Mouse (Mus musculus) induced T-regulatory cell, adult 2 months (primary cell): ENCODE results near the gene Mtpn.
A peak's percentile ranks its signal among the peaks of the same experiment; 100 is the strongest.

Experiments used
- DNase-seq: peaks from one replicate; pipeline ENCODE4 v3.0.0-alpha.2; 2012; ENCODE audit warnings: low read depth

The Mtpn gene

GRCm38 (mm10) chr6:35539304-35540009 is at the start of gene Mtpn:
Gene Mtpn, minus strand, starts transcription at chr6:35539888.
- DNase-seq = peak; percentile 99

GRCm38 (mm10) chr6:35568731-35569130 is 29.0 kb upstream of the Mtpn start:
- DNase-seq = no peak

GRCm38 (mm10) chr6:35567755-35568154 is 28.1 kb upstream of the Mtpn start:
- DNase-seq = peak; percentile 70

- no peak for DNase-seq
Observed at GRCm38 (mm10) chr6:35559950-35560349, 20.3 kb upstream of the Mtpn start.

GRCm38 (mm10) chr6:35544352-35544751 is 4.7 kb upstream of the Mtpn start:
- DNase-seq = no peak

- DNase-seq = no peak
Observed at GRCm38 (mm10) chr6:35542656-35543400, 3.1 kb upstream of the Mtpn start.

- no peak for DNase-seq
Observed at GRCm38 (mm10) chr6:35540377-35540776, 689 bp upstream of the Mtpn start.

- peak; percentile 52 for DNase-seq
Observed at GRCm38 (mm10) chr6:35538757-35539303, 858 bp downstream of the Mtpn start.

GRCm38 (mm10) chr6:35536021-35536420 is 3.7 kb downstream of the Mtpn start:
- DNase-seq = no peak

- no peak for DNase-seq
Observed at GRCm38 (mm10) chr6:35513362-35513761, 26.3 kb downstream of the Mtpn start.

GRCm38 (mm10) chr6:35504781-35505180 is 34.9 kb downstream of the Mtpn start:
- no peak for DNase-seq

GRCm38 (mm10) chr6:35502904-35503303 is 36.8 kb downstream of the Mtpn start:
- no peak for DNase-seq

GRCm38 (mm10) chr6:35499978-35500667 is 39.6 kb downstream of the Mtpn start:
- DNase-seq = no peak

GRCm38 (mm10) chr6:35497406-35497805 is 42.3 kb downstream of the Mtpn start:
- DNase-seq = no peak

- no peak for DNase-seq
Observed at GRCm38 (mm10) chr6:35493851-35494250, 45.8 kb downstream of the Mtpn start.

- DNase-seq = no peak
Observed at GRCm38 (mm10) chr6:35479651-35480335, 59.9 kb downstream of the Mtpn start.

GRCm38 (mm10) chr6:35476830-35477229 is 62.9 kb downstream of the Mtpn start:
- DNase-seq = no peak

- no peak for DNase-seq
Observed at GRCm38 (mm10) chr6:35463450-35464395, 76.0 kb downstream of the Mtpn start.

- peak; percentile 46 for DNase-seq
Observed at GRCm38 (mm10) chr6:35462484-35462883, 77.2 kb downstream of the Mtpn start.
